Mouse (Mus musculus) adrenal gland, adult 18-20 months (tissue): Measurements from ENCODE around the gene Oxct2b. TPM values are rescaled to one million over a fixed set of nuclear protein-coding genes. Genes with fewer than 3 reads are reported as not detected.

Experiments used
- total RNA-seq, 2 experiments: library from RNA; stranded (reverse); gene quantifications; 1 replicate in 1 of 2; 2 replicates in 1 of 2; pipeline ENCODE4 v1.2.3; 2021

The Oxct2b gene
- total RNA-seq, 2 experiments from 2014 or later, result not detected

Other genes starting within 250 kb of the Oxct2b start
- 100 to 1,000 TPM; 142 to 155 TPM for gene Cap1, start 230.2 kb upstream of the Oxct2b start, total RNA-seq
- gene Mfsd2a, start 155.1 kb upstream of the Oxct2b start, total RNA-seq, result 10 to 100 TPM; 17.3 to 27.3 TPM
- 1 to 10 TPM; 2.2 to 2.9 TPM for gene Mycl, start 120.6 kb upstream of the Oxct2b start, total RNA-seq
- gene Trit1, start 99.7 kb upstream of the Oxct2b start, total RNA-seq, result 10 to 100 TPM; 18.2 to 19.7 TPM
- under 1 TPM; 0.17 to 0.38 TPM for gene Bmp8b, start 11.1 kb upstream of the Oxct2b start, total RNA-seq
- 10 to 100 TPM; 47.4 to 53.0 TPM for gene Ppie, start 23.7 kb downstream of the Oxct2b start, total RNA-seq
- 1 to 10 TPM; 3.4 to 3.5 TPM for gene Hpcal4, start 67.0 kb downstream of the Oxct2b start, total RNA-seq
- 10 to 100 TPM; 46.6 to 52.5 TPM for gene Nt5c1a, start 85.2 kb downstream of the Oxct2b start, total RNA-seq
- 10 to 100 TPM in 1 of 2 experiments, 1 to 10 TPM in 1; 4.7 to 11.3 TPM for gene Heyl, start 117.3 kb downstream of the Oxct2b start, total RNA-seq
- gene Pabpc4, start 146.1 kb downstream of the Oxct2b start, total RNA-seq, result 10 to 100 TPM; 93.9 to 99.8 TPM
- gene Oxct2a, start 207.4 kb downstream of the Oxct2b start, total RNA-seq, result not detected
- gene Bmp8a, start 227.0 kb downstream of the Oxct2b start, total RNA-seq, result not detected